Mouse (Mus musculus) embryo, embryonic 9.5 days (tissue): ENCODE measurements around the gene Gm20765.
"Not testable (repeated sequence)": the region's sequence is repeated elsewhere in the genome, so short reads cannot be mapped to it uniquely, and the experiment has no call there.

Experiments
- DNase-seq: peaks from one replicate; pipeline ENCODE4 v3.0.0-alpha.2; 2017; ENCODE audit errors: extremely low spot score

Gm20765 gene

GRCm38 (mm10) chr10:104185233-104185632 lies at the start of gene Gm20765:
Gm20765 (plus strand) TSS chr10:104185533.
- not testable (repeated sequence) for DNase-seq

GRCm38 (mm10) chr10:104142687-104143086 lies 42.6 kb upstream of the Gm20765 start, which contains the start of gene Gm21293:
Gm21293 (plus strand) TSS chr10:104142987.
- DNase-seq: not testable (repeated sequence)

GRCm38 (mm10) chr10:104151197-104151596 lies 34.1 kb upstream of the Gm20765 start, which contains the start of gene Gm6763:
Gm6763 (plus strand) TSS chr10:104151497.
- not testable (repeated sequence) for DNase-seq

GRCm38 (mm10) chr10:104159706-104160105 lies 25.6 kb upstream of the Gm20765 start, which contains the start of gene Gm8764:
Gm8764 (plus strand) TSS chr10:104160006.
- not testable (repeated sequence) for DNase-seq

- DNase-seq: not testable (repeated sequence)
Observed at GRCm38 (mm10) chr10:104168215-104168614, 17.1 kb upstream of the Gm20765 start, which contains the start of gene Gm21304. Gm21304 (plus strand) TSS chr10:104168515.

GRCm38 (mm10) chr10:104176724-104177123 lies 8.6 kb upstream of the Gm20765 start, which contains the start of gene Gm21312:
Gm21312 (plus strand) TSS chr10:104177024.
- DNase-seq: not testable (repeated sequence)

- not testable (repeated sequence) for DNase-seq
Observed at GRCm38 (mm10) chr10:104193742-104194141, 8.4 kb downstream of the Gm20765 start, which contains the start of gene Gm4340. Gm4340 (plus strand) TSS chr10:104194042.

- no peak for DNase-seq
Observed at GRCm38 (mm10) chr10:104209655-104210054, 24.3 kb downstream of the Gm20765 start.

GRCm38 (mm10) chr10:104210268-104210990 lies 25.1 kb downstream of the Gm20765 start:
- no peak for DNase-seq

- DNase-seq: no peak
Observed at GRCm38 (mm10) chr10:104214527-104214926, 29.2 kb downstream of the Gm20765 start.

- no peak for DNase-seq
Observed at GRCm38 (mm10) chr10:104220303-104221021, 35.1 kb downstream of the Gm20765 start.
